Comparison of ENCODE assay signal across 10 mouse cellular contexts in genomic region chr4:129231594-129232450, GRCm38 (mm10). TPM values are rescaled to one million over a fixed set of nuclear protein-coding genes. Genes with fewer than 3 reads are reported as not detected.
DNase-seq lines count a peak whose midpoint lies in the region; ATAC-seq and TF ChIP-seq lines count a peak whose summit lies in the region.
"Had no signal": no experiment of that assay in that cellular context is flagged by ENCODE, and none has a peak within 500 bp of the region (broad histone marks: within the 10 kb centered on the region; RNA-seq: fewer than 3 reads in every experiment).

No protein-coding gene starts in this region.

- H3K4me1 ChIP-seq in lung, adult 2 months (ENCODE audit: control insufficient read depth, insufficient read depth, low read length), result peaks cover 5% of the 10 kb centered on the region
- H3K4me1 ChIP-seq in midbrain, embryonic 15.5 days, result peaks cover 16% of the 10 kb centered on the region

- H3K27me3 ChIP-seq in midbrain, embryonic 15.5 days (replicated peaks), result no peaks in the 10 kb centered on the region

- ATAC-seq in frontal cortex, adult (ENCODE audit: low TSS enrichment), result no peak
- no peak for ATAC-seq in midbrain, embryonic 15.5 days (replicated peaks)

- WGBS in lung, adult 2 months, result 69% methylated on average over 12 of the region's 12 CpGs
- WGBS in midbrain, embryonic 15.5 days, result 72% methylated on average over 12 of the region's 12 CpGs

- H3K9ac ChIP-seq in midbrain, embryonic 15.5 days, result no peak overlapping the region

- H3K36me3 ChIP-seq in midbrain, embryonic 15.5 days (replicated peaks), result no peaks in the 10 kb centered on the region

- no peak overlapping the region for H3K27ac ChIP-seq in midbrain, embryonic 15.5 days

- DNase-seq in ovary, postnatal 36 days (ENCODE audit: low spot score), result peak; percentile 56
- DNase-seq in ovary, postnatal 10 days (ENCODE audit: low spot score), result no peak
- peak; percentile 77 for DNase-seq in kidney, adult 18-20 months
- DNase-seq in lung, adult 2 months, result peak; percentile 71
- no peak for DNase-seq in layer of hippocampus, postnatal 36 days
- no peak for DNase-seq in left cerebral cortex, adult 9 months (ENCODE audit: low spot score in 2 of 2)
- DNase-seq: gastrocnemius, postnatal 10 days had no signal

- 0 out of 2 replicates have a peak, but pooled peaks have one; percentile 16 for TF ChIP-seq POLR2A in lung, adult 2 months (IDR thresholded peaks at IDR 0.05; ENCODE audit: borderline replicate concordance, extremely low read depth, low read depth, low read length)

- H3K9me3 ChIP-seq in midbrain, embryonic 15.5 days, result no peaks in the 10 kb centered on the region

- H3K4me2 ChIP-seq in midbrain, embryonic 15.5 days, result no peak overlapping the region

- no peak for TF ChIP-seq CTCF in lung, adult 2 months (IDR thresholded peaks at IDR 0.05; ENCODE audit: insufficient read depth, low read length)

- H3K4me3 ChIP-seq in lung, adult 2 months (replicated peaks; ENCODE audit: extremely low read depth, low read depth, low read length), result no peak overlapping the region
- H3K4me3 ChIP-seq in midbrain, embryonic 15.5 days, result no peak overlapping the region
- H3K4me3 ChIP-seq: megakaryocyte, embryonic 14.5 days had no signal

RNA-seq across cellular contexts. Expression of gene C77080, which starts 29.4 kb away (rescaled TPM):
- polyA plus RNA-seq in lung, adult 2 months (2012; rRNA removed), result 47.1 and 50.1 TPM in 2 replicates
- total RNA-seq in layer of hippocampus, postnatal 36 days (2021), result 1 to 10 TPM; 5.8 TPM
- 9.4 and 9.7 TPM in 2 replicates for polyA plus RNA-seq in midbrain, embryonic 15.5 days (2015; fragmentation: Nextera tagmentation; extraction: Ambion mirVana)

RNA-seq across cellular contexts. Expression of gene Yars, which starts 42.3 kb away (rescaled TPM):
- 9.0 and 15.4 TPM in 2 replicates for polyA plus RNA-seq in lung, adult 2 months (2012; rRNA removed)
- 10 to 100 TPM; 84.4 to 95.9 TPM for total RNA-seq in layer of hippocampus, postnatal 36 days (2021)
- polyA plus RNA-seq in midbrain, embryonic 15.5 days (2015; fragmentation: Nextera tagmentation; extraction: Ambion mirVana), result 114 and 116 TPM in 2 replicates

RNA-seq across cellular contexts. Expression of gene S100pbp, which starts 42.3 kb away (rescaled TPM):
- 8.5 and 10.5 TPM in 2 replicates for polyA plus RNA-seq in lung, adult 2 months (2012; rRNA removed)
- 10 to 100 TPM; 31.8 to 34.8 TPM for total RNA-seq in layer of hippocampus, postnatal 36 days (2021)
- 21.8 and 24.4 TPM in 2 replicates for polyA plus RNA-seq in midbrain, embryonic 15.5 days (2015; fragmentation: Nextera tagmentation; extraction: Ambion mirVana)

RNA-seq across cellular contexts. Expression of gene Sync, which starts 55.6 kb away (rescaled TPM):
- polyA plus RNA-seq in lung, adult 2 months (2012; rRNA removed), result 2.8 TPM in 2 replicates
- 1 to 10 TPM in 1 of 2 experiments, under 1 TPM in 1; 0.56 to 1.1 TPM for total RNA-seq in layer of hippocampus, postnatal 36 days (2021)
- polyA plus RNA-seq in midbrain, embryonic 15.5 days (2015; fragmentation: Nextera tagmentation; extraction: Ambion mirVana), result 0.50 and 0.86 TPM in 2 replicates

Comparison
In these comparisons a context has a peak if more than half of its experiments do, and no peak if none do; other contexts are left out.
1. DNase-seq: peak in ovary, postnatal 36 days (single experiment), kidney, adult 18-20 months (single experiment) and lung, adult 2 months (single experiment); none in ovary, postnatal 10 days (single experiment), layer of hippocampus, postnatal 36 days (0 of 2) and left cerebral cortex, adult 9 months (0 of 2).